Mouse (Mus musculus) embryo, embryonic 11.5 days (tissue): Measurements from ENCODE around the gene Col4a1.

Experiments
- DNase-seq: peaks from one replicate; pipeline ENCODE4 v3.0.0-alpha.2; 2012; ENCODE audit warnings: low read depth, low spot score

Gene Col4a1

DNA sequence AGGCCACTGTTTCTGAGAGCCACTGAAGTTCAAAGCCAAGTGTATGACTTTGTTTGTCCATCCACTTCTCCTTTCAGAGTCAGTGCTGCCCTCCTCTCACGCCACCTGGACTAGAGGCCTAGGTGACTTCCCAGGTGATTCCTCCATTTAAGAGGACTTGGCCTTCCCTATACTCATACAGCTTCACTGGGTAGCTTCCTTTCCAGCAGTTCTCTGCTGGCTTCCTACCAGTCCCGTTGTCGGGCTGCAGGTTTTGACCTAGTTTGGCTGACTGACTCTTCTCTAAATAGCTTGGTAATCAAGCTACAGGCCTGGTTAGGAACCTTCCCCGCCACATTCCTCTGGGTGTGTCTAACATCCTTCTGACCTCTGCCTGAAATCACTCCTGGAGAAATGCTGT lies 18.9 kb upstream of the Col4a1 start:
- no peak for DNase-seq

DNA sequence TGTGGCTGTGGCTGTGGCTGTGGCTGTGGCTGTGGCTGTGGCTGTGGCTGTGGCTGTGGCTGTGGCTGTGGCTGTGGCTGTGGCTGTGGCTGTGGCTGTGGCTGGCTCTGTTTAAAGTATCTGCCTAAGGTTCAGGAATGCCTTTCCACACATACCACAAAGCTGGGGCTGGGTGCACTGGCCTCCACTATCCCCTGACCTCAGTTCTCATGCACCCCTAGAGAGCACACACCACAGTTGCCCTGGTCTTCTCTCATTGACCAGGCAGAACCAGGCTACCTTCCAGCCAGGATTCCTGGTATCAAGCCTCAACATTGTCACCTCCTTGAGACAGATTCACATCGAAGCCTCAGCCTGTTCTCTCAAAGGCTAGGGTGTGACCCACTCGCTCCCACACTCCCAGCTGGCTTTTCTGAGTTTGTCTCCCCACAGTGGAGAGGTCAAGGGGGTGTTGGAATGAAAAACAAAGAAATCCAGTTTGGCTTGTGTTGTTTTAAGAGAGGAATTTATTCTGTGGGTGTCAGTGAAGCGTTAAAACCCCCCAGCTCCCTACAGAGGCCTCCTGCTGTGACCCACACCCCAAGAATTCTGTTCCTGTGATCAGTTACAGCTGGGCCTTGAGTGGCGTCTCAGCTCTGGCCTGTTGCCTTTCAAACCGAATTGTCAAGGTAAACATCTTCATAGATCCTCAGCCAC lies 15.2 kb upstream of the Col4a1 start:
- DNase-seq = no peak

DNA sequence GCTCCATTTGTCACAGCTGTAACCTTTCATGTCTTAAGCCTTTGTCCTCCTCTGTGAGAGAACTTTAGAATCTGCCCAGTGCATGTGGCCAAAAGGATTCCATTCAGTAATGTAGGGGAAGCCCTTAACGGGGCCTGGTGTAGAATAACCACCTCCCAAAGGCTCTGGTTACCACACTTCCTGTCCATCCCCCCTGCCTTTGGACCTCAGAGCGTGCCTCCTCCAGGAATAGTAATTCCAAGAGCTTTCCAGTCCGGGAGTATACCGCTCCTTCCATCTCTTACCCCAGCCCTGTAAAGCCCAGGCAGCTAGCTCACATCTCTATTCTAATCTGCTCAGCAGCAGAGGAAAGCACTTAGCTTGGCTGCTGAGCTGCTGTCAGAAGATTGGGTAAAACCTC lies 14.7 kb upstream of the Col4a1 start:
- no peak for DNase-seq

GRCm38 (mm10) chr8:11324801-11325395 lies 12.3 kb upstream of the Col4a1 start:
- no peak for DNase-seq

GRCm38 (mm10) chr8:11323681-11324080 lies 11.1 kb upstream of the Col4a1 start:
- DNase-seq = no peak

GRCm38 (mm10) chr8:11322724-11323585 lies 10.3 kb upstream of the Col4a1 start:
- DNase-seq = no peak

DNA sequence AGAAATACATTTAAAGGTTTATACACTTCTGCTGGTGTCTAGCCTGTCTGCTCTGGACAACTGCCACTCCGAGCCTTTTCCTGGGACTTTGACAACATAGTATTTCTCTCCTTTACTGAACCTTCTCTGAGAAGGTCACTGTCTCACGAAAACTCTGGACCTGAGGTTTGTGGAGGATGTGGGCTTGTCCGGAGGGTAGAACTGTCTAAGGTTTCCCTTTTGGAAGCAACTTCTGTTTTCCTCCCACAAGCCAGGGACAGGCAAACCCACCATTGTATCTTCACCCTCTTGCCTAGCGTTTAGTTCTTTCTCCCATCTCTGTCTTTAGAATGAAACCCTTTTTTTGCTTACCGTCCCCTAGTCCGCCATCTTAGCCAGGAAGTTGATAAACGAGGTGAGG lies 9.2 kb upstream of the Col4a1 start:
- DNase-seq = no peak

DNA sequence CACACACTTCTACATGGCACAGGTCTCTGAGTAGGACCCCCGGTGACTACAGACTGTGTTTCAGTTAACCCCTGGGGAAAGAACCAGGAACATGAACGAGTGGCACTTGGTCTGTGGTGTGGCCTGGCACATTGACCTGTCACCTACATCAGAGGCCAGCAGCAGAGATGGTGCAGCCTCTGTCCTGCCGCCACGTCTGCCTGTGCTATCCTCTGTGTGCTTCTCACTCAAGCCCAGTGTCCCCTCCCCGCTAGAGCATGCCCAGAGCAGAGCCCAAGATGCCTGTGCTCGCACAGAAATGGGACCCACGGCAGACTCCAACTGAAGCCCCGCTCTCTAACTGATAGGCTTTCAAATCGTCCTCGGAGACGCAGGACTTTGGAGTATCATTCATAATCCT lies 6.8 kb upstream of the Col4a1 start:
- no peak for DNase-seq

DNA sequence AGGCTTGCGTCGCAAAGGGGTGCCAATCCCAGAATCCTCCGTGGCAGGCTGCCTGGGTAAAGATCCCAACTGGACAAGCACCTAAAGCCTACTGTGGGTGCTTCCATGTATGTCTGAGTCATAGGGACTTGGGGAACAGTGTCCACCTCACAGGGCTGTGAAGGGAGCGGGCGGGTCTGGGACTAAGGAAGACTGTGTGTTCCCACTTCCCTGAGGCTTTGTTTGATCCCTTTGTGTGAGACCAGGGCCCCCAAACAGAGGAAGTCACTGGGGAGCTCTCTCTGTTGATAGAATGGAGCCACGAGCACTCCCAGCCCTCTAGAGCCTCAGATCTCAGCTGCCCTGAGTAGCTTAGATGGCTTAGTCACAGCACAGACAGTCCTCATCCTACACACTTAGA lies 3.5 kb upstream of the Col4a1 start:
- no peak for DNase-seq

- DNase-seq = no peak
Measured at GRCm38 (mm10) chr8:11315179-11315943, 2.7 kb upstream of the Col4a1 start.

DNA sequence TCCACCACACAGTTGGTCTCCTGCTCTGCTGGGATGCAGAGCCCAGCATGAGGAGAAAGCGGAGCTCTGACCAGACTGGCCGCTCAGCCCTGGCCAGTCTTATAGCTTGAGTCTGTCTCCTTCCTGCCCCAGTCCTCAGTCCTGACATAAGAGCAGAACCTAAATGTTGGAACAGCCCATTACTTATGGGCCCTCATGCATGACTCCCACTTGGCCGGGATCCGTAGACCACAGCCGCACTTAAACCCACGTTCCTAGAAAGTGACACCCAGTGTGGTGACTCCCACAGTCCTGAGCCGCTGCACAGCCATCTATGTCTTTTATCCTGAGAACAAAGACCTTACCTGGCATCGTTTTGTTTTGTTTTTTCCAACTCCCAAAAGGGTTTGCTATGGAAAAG lies 2.0 kb upstream of the Col4a1 start:
- no peak for DNase-seq

DNA sequence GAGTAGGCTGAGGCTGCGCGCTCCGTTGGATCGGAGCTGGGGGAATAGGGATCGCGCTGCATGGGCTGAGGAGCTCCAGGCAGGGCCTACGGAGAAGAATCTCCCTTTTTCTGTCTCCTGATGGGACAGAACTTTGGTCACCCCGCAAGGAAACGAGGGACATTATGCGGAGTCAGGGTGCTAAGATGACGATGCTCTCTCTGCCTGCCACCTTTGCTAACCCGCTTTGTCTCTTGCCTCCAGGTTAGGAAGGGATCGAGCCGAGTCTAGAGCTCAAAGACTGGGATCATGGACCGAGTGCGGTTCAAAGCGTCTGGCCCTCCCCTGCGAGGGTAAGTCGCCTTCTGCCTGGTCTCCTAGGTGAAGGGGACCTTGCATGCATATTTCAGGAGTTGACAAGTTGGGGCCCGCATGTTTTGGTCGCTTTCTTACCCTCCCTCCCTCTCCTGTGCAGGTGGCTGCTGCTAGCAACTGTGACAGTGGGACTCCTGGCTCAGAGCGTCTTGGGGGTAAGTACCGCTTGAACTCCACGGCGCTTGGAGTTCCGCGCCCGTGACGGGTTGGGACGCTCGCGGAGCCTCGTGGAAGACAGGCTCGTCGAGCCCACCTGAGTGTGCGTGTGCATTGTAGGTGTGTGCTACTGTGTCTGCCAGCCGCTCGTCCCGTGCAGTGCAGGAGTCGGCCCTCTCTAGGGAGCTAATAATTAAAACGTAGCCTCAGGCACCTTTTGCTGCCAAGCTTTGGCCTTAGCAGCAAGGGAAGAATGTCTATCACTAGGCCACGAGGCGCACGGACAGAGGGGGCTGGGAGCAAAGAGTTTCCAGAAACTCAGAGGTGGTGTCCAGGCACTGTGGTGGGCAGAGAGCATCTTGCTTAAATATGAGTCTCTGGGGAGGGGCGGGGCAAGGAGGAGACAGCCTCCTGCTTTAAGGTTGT lies 818 bp upstream of the Col4a1 start:
- DNase-seq = no peak

GRCm38 (mm10) chr8:11311681-11312348 lies 811 bp downstream of the Col4a1 start:
- no peak for DNase-seq

DNA sequence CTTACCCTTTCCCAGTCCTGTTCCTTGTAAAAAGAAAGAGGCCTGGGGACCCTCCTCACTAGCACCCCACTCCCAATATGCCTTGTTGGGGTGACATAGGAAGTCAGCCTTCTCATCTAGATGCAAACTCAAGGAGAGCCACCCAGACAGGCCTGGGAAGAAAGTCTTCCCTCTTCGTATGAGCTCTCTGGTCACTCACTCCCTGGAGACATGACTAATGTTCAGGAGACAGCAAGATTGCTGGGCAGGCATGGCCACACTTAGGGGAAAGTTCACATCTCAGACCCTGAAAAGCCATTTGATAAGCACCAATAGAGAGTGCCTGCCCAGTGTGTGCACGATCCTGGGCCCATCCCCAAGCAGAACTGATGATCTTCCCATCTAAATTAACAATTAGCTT lies 2.6 kb downstream of the Col4a1 start:
- DNase-seq = no peak

DNA sequence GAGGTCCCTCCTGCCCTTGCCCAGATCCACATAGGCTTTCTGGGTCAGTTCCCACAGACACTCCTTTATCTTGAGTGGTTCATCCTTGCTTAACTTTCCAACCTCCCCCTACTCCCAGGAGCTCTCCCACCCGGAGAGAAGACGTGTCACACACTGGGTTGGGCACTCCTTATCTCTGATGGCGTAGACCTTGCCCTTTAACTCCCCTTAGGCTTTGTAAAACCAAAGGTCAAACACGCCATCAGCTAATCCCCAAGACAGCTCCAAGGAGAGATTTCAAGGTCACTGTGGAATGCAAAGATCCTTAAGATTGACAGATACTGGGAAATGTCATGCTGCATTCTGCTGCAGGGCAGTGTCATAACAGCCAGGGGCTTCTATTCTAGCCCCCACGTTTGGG lies 3.4 kb downstream of the Col4a1 start:
- DNase-seq = no peak

GRCm38 (mm10) chr8:11308570-11308998 lies 4.0 kb downstream of the Col4a1 start:
- DNase-seq = no peak

- no peak for DNase-seq
Measured at GRCm38 (mm10) chr8:11307451-11307850, 5.2 kb downstream of the Col4a1 start.

- DNase-seq = no peak
Measured at GRCm38 (mm10) chr8:11305539-11305938, 7.1 kb downstream of the Col4a1 start.

- DNase-seq = no peak
Measured at GRCm38 (mm10) chr8:11304027-11304601, 8.5 kb downstream of the Col4a1 start.

DNA sequence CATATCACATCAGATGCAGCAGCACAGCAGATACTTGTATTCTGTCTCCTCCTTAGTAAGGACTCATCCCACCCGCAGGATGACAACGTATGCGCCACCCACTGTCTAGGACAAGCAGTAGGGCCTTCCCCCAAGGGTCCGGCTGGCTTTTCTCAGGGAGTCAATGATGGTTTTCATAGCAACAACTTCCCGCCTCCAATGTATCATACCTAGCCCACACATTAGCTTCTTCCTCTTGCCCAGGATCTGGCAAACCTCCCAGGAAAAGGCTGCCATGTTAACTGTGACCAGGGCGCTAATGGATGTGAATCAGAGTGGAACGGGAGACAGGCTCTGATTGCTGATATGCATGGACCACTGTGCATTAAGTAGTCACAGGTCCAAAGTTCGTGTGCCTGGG lies 12.2 kb downstream of the Col4a1 start:
- DNase-seq = no peak
